Mouse (Mus musculus) lung, embryonic 14.5 days (tissue): ENCODE measurements around the gene 4933415A04Rik. TPM values are rescaled to one million over a fixed set of nuclear protein-coding genes. Genes with fewer than 3 reads are reported as not detected.

ENCODE experiments used
- ATAC-seq: fragments of 200-750 bp; cut with Nextera tagmentation; 2 replicates; pipeline ENCODE4 v1.8.0; 2017; ENCODE audit warnings: mild to moderate bottlenecking, moderate TSS enrichment, moderate library complexity; ENCODE audit not compliant: insufficient read depth
- DNase-seq: peaks from one replicate; pipeline ENCODE4 v3.0.0-alpha.2; 2015
- H3K27ac ChIP-seq: fragments of 300-500 bp; sonication (generic); 2 replicates; pipeline ENCODE4 v1.5.1; 2014; ENCODE audit warnings: low read depth, mild to moderate bottlenecking, moderate library complexity
- H3K27me3 ChIP-seq: fragments of 300-500 bp; sonication (generic); 2 replicates; pipeline ENCODE4 v1.6.1; 2014; ENCODE audit warnings: low read length, control low read depth; ENCODE audit not compliant: insufficient read depth
- H3K36me3 ChIP-seq: fragments of 300-500 bp; sonication (generic); 2 replicates; pipeline ENCODE4 v1.6.1; 2014; ENCODE audit warnings: control low read depth; ENCODE audit not compliant: insufficient read depth
- H3K4me1 ChIP-seq: fragments of 300-500 bp; sonication (generic); 2 replicates; pipeline ENCODE4 v1.6.1; 2014; ENCODE audit warnings: antibody characterized with exemption, control low read depth; ENCODE audit not compliant: insufficient read depth
- H3K4me2 ChIP-seq: fragments of 300-500 bp; sonication (generic); 2 replicates; pipeline ENCODE4 v1.6.1; 2014; ENCODE audit warnings: mild to moderate bottlenecking
- H3K4me3 ChIP-seq: fragments of 300-500 bp; sonication (generic); 2 replicates; pipeline ENCODE4 v1.5.1; 2014; ENCODE audit warnings: low read depth, low read length
- H3K9ac ChIP-seq: fragments of 300-500 bp; sonication (generic); 2 replicates; pipeline ENCODE4 v1.6.1; 2014
- H3K9me3 ChIP-seq: fragments of 300-500 bp; sonication (generic); 2 replicates; pipeline ENCODE4 v1.6.1; 2016; ENCODE audit warnings: low read depth, low read length, control low read depth
- CTCF ChIP-seq: IDR thresholded peaks from 2 replicates; pipeline ENCODE4 v1.5.1; 2016; ENCODE audit warnings: antibody characterized with exemption, low read depth
- WGBS: fragments of 180-500 bp; shearing (Covaris S2); extraction: QIAGEN DNeasy Blood & Tissue Kit; methylation state at CpG from one replicate; pipeline ENCODE4 v1.1.7; 2014; 5-methylcytosine and 5-hydroxymethylcytosine counted together
- polyA plus RNA-seq: library from polyadenylated mRNA; unstranded; fragments of >200 nt; fragmentation: Nextera tagmentation; extraction: Ambion mirVana; gene quantifications from 2 replicates; pipeline ENCODE4 v1.2.1, GENCODE M21; 2014

4933415A04Rik gene
- polyA plus RNA-seq, 1 experiment from 2014 or later, result 7.6 TPM

DNA sequence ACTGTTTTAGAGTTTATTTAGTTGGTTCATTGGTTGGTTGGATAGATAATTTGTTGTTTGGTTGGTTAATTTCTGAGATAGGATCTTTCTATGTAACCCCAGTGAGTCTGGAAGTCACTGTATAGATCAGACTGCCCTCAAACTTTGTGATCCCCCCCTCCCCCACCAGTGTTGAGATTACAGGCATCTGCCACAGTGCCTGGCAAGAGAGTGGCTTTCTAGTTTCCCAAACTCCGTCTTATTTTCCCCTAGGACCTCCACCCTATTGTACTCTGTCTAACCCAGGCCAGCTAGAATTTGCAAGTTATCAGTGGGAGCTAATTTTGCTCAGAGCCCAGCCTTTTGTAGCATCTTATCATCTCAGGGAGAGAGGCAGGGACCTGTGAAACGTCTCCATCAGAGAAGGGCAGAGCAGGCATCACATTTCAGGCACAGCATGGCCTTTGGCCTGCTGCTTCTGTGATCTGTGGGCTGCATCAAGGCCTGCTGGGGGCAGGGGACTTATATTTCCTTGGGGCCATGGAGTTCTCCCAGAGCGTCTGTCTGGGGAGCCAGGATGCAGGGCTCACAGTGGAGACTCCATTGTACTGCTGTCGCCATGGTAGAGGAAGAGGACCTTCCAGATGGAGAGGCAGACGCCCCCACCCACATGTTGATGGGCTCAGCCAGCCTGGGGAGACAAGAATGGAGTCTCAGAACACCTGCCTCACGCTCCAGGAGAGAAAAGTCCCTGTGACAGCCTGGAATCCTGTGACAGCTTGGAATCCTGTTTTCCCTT is 27.1 kb upstream of the 4933415A04Rik start:
- ATAC-seq (no peak), DNase-seq (no peak)
- Histone ChIP-seq H3K4me3 (no peak overlapping the region), H3K9me3 (no peaks in the 10 kb centered on the region), H3K27ac (peak overlapping the region; percentile 15; the same call in 1 of the 2 replicates), H3K4me1 (no peaks in the 10 kb centered on the region), H3K27me3 (no peaks in the 10 kb centered on the region), H3K4me2 (no peak overlapping the region), H3K9ac (no peak overlapping the region), H3K36me3 (peaks cover 53% of the 10 kb centered on the region)
- TF ChIP-seq CTCF, result no peak
- WGBS, result 30% methylated on average over 6 of the region's 6 CpGs

DNA sequence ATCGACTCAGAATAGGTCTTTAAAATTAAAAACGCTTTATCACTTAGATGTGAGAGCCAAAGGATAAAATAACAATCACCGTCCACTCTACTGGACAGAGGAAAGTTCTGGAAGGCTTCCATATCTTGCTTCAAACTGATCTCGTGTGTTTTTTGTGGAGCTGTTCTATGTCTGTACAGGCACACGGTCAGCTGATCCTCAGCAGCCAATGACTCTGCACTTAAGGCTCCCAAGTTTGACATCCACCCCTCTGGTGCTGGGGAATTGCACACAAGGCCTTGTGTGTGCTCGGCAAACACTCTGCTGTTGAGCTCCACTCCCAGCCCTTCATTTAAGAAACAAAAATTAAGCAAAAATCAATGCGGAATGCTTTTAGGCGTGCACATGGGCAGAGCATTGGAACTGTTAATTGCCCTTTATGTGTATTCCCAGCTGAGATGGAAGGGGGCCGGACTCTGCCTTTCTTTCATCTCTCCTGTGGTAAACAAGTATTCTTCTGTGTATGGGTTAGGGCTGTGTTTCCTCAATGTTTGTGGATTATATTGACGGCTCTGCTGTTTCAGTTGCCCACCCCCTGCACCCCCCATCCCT is 23.1 kb upstream of the 4933415A04Rik start:
- Histone ChIP-seq H3K36me3 (peaks cover 29% of the 10 kb centered on the region), H3K4me3 (no peak overlapping the region), H3K9me3 (no peaks in the 10 kb centered on the region), H3K27ac (peak overlapping the region; percentile 0; the same call in 1 of the 2 replicates), H3K27me3 (no peaks in the 10 kb centered on the region), H3K4me1 (no peaks in the 10 kb centered on the region; the same call in 1 of the 2 replicates), H3K9ac (no peak overlapping the region), H3K4me2 (no peak overlapping the region)
- ATAC-seq, result peak; percentile 44; the same call in 1 of the 2 replicates
- DNase-seq, result peak; percentile 32
- no peak for TF ChIP-seq CTCF
- WGBS, result 56% methylated on average over 10 of the region's 10 CpGs

DNA sequence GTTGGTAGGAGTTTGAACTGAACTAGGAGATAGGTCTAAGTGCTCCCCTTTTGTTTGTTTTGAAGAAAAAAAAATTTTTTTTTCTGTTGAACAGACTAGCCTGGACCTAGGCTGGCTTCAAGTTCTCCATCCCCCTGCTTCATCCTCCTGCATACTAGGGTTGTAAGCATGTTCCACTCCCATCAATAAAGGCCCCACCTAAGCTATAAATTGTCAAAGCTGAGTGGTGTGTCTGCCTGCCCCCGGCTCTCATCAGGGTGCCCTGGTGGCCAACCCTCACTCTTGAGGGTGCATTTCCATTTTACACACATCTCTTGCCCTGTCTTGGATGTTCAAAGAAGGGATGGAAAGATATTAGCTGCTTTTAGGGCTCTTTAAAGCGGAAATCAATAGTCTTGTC is 21.4 kb upstream of the 4933415A04Rik start:
- peaks cover 17% of the 10 kb centered on the region for H3K36me3 ChIP-seq
- WGBS, result 40% methylated on average over 2 of the region's 2 CpGs
- no peak overlapping the region for H3K4me3 ChIP-seq
- no peak for TF ChIP-seq CTCF
- ATAC-seq (no peak), DNase-seq (no peak)
- no peak overlapping the region for H3K27ac ChIP-seq
- no peaks in the 10 kb centered on the region for H3K27me3 ChIP-seq
- H3K4me2 ChIP-seq, result no peak overlapping the region
- H3K9me3 ChIP-seq, result no peaks in the 10 kb centered on the region
- no peaks in the 10 kb centered on the region; the same call in 1 of the 2 replicates for H3K4me1 ChIP-seq
- no peak overlapping the region for H3K9ac ChIP-seq

DNA sequence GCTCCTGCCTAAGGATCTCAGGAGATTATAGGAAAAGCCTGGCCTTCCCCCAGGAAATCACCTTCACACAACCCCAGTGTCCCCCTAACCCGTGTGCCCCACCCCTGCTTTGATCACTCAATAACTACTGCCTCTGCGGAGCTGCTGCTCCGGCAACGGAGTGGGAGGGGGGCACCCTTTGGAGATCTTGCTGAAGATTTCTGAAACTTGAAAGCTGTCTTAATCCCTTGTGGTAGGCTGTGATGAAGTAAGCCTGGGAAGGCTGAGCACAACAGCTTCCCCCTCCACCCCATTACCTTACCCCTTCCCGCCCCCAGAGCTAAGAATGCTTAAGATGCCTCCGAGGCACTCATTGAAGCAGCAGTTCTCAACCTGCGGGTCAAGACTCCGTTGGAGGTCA is 21.0 kb upstream of the 4933415A04Rik start:
- WGBS, result 20% methylated on average over 8 of the region's 8 CpGs
- no peaks in the 10 kb centered on the region for H3K27me3 ChIP-seq
- H3K4me3 ChIP-seq, result no peak overlapping the region
- H3K27ac ChIP-seq, result no peak overlapping the region
- H3K9me3 ChIP-seq, result no peaks in the 10 kb centered on the region
- no peaks in the 10 kb centered on the region; the same call in 1 of the 2 replicates for H3K4me1 ChIP-seq
- no peak for ATAC-seq
- no peak overlapping the region for H3K4me2 ChIP-seq
- H3K9ac ChIP-seq, result no peak overlapping the region
- peaks cover 14% of the 10 kb centered on the region; the same call in 1 of the 2 replicates for H3K36me3 ChIP-seq
- DNase-seq, result no peak
- TF ChIP-seq CTCF, result no peak

DNA sequence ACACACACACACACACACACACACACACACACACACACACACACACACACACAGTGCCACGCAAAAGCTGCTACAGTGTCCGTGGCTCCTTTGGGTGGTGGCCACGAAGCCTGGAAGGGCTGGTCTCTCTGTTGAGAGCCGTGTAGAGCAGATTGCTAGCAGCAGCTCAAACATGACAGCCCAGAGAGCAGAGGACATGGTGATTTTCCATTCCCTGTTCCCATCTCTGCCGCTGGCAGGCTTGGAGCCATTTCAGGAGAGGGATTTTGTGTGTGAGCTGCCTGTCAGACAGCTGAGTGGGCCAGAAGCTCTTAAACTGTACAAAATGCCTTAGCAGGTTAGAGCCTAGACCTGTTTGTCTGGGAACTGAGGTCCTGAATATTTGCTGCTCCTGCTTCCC is 20.1 kb upstream of the 4933415A04Rik start:
- no peaks in the 10 kb centered on the region for H3K27me3 ChIP-seq
- H3K9me3 ChIP-seq, result no peaks in the 10 kb centered on the region
- no peak for TF ChIP-seq CTCF
- H3K27ac ChIP-seq, result peak overlapping the region; percentile 48; the same call in 1 of the 2 replicates
- peaks cover 6% of the 10 kb centered on the region; the same call in 1 of the 2 replicates for H3K36me3 ChIP-seq
- H3K4me3 ChIP-seq, result no peak overlapping the region
- ATAC-seq, result no peak
- no peak for DNase-seq
- H3K9ac ChIP-seq, result no peak overlapping the region
- H3K4me2 ChIP-seq, result no peak overlapping the region
- H3K4me1 ChIP-seq, result no peaks in the 10 kb centered on the region; the same call in 1 of the 2 replicates
- 57% methylated on average over 5 of the region's 5 CpGs for WGBS

DNA sequence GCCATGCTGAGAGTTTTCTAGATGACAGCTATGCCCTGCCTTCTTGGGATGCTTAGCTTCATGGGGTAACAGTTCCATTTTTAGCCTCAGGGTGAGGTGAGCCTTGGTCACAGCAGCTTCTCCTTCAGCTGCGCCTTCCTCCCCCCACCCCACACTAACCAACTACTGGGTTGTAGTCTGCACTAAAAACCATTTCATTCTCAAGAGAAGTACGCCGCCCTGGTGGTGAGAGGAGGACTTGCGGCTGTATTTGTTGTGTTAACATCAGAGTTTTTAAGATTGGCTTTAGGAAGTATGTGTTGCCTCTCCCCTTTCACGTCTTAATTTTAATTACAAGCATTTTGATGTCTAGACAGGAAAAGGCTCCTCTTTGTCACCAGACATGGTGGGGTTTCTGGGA is 18.6 kb upstream of the 4933415A04Rik start:
- ATAC-seq (no peak), DNase-seq (peak; percentile 47)
- peak; percentile 75 for TF ChIP-seq CTCF
- Histone ChIP-seq H3K9ac (no peak overlapping the region), H3K27ac (peak overlapping the region; percentile 13; the same call in 1 of the 2 replicates), H3K4me1 (no peaks in the 10 kb centered on the region; the same call in 1 of the 2 replicates), H3K4me3 (no peak overlapping the region), H3K9me3 (no peaks in the 10 kb centered on the region), H3K36me3 (0 out of 2 replicates have a peak, but pooled peaks cover 3% of the 10 kb centered on the region), H3K27me3 (no peaks in the 10 kb centered on the region), H3K4me2 (no peak overlapping the region)
- 59% methylated on average over 5 of the region's 5 CpGs for WGBS

DNA sequence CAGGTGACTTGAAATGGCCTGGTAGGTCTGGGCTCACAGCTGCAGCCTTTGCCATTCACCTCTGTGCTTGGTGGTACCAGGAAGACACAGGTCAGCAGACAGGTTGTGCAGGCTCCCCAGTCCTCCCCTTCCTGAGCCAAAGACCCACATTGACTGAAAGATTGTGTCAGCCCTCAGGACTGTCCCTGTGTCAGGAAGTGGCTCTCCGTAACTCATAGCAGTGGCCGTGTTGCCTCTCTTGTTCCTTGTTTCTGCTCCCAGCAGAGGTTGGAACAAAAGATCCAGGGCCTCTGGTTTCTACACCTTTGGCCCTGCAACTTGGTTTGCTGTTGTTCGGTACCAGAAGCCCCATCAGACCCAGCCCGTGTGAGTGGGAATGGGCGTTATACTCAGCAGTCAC is 17.7 kb upstream of the 4933415A04Rik start:
- DNase-seq, result no peak
- no peak overlapping the region for H3K9ac ChIP-seq
- H3K4me3 ChIP-seq, result no peak overlapping the region
- H3K4me1 ChIP-seq, result no peaks in the 10 kb centered on the region; the same call in 1 of the 2 replicates
- no peaks in the 10 kb centered on the region for H3K9me3 ChIP-seq
- no peak for TF ChIP-seq CTCF
- WGBS, result 70% methylated on average over 5 of the region's 5 CpGs
- H3K4me2 ChIP-seq, result no peak overlapping the region
- H3K27ac ChIP-seq, result peak overlapping the region; percentile 66
- no peak; the same call in 1 of the 2 replicates for ATAC-seq
- H3K36me3 ChIP-seq, result 0 out of 2 replicates have a peak, but pooled peaks cover 3% of the 10 kb centered on the region
- H3K27me3 ChIP-seq, result no peaks in the 10 kb centered on the region
